Mouse (Mus musculus) B cell, adult 2 months (primary cell): Measurements from ENCODE around the gene Aqp12.

Experiments
- DNase-seq, 2 experiments: peaks; one replicate each; pipeline ENCODE4 v3.0.0; 2022

Aqp12 gene

DNA sequence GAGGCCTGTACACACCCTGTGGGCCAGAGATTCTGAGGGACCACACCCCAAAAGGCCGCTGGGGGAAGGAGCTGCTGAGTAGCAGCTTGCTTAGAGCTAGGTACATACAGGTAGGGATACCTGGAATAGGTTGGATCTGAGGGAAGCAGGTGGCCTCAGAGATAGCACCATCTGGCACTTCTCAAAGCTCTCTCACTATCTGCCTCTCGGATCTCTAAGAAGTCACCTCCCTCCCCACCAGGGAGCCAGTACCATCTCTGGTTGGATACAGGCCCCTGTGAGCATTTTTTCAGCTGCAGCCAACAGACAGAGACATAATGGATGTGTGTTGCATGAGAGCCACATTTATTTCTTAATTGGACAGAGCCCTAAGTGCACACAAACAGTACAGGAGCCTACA, 9.0 kb downstream of the Aqp12 start:
- DNase-seq, result no peak

- DNase-seq, result no peak
Measured at GRCm38 (mm10) chr1:93018716-93019115, 12.6 kb downstream of the Aqp12 start.

GRCm38 (mm10) chr1:93020602-93021001, 14.5 kb downstream of the Aqp12 start:
- no peak for DNase-seq

GRCm38 (mm10) chr1:93026600-93026999, 20.5 kb downstream of the Aqp12 start:
- DNase-seq, result no peak

GRCm38 (mm10) chr1:93029387-93029786, 23.3 kb downstream of the Aqp12 start:
- DNase-seq, result no peak

DNA sequence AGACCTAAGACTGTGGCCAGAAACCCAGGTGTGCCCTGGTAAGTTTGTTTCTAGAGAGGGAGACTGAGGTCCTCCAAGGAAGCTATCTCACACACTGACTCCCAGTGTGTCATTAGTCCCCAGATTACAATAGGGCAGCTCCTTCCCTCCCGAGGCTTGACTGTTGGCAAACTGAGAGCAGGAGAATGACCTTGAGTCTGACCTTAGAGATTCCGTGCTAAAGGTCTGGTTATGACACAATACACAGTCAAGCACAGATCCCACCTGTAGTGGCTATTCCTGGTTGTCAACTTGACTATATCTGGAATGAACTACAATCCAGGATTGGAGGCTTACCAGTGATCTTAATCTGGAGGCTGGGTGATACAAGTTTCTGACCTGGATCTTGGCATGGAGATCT, 23.9 kb downstream of the Aqp12 start:
- DNase-seq, result no peak

DNA sequence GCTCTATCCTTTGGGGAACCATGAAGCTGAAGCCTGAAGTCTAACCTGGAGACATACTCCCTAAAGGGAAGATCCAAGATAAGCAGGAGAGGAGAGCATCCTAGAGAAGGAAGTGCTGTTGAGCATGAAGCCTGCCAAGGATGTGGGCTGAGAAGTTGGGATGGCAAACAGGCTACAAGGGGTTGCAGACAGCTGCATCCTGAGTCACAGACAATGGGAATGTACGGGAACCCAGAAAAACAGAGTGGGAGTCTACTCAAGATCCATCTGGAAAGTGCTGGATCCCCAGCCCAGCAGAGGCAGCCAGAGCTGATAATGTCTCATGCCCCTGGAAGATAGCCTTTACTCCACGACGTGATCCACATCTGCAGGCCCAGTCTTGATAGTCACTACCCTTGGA, 25.1 kb downstream of the Aqp12 start:
- DNase-seq, result no peak

DNA sequence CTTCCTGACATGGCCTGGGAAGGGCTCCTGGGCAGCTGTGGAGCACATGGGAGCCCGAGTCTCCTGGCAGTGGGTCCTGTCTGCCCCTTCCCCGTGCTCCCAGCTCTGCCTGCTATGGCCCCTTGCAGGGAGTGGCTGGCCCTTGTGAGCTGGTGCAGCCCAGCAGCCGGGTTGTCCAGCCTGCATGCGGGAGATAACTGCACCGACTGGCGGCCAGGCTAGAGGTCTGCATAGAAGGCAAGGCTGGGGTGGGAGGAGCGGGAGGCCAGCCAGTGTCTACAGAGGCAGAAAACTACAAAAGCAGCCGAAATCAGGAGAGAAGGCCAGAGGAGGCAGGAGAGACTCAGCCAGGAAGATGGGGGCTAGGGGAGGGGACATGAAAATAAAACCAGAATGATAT, 27.9 kb downstream of the Aqp12 start:
- DNase-seq, result no peak

GRCm38 (mm10) chr1:93035981-93036380, 29.8 kb downstream of the Aqp12 start:
- DNase-seq, result no peak

DNA sequence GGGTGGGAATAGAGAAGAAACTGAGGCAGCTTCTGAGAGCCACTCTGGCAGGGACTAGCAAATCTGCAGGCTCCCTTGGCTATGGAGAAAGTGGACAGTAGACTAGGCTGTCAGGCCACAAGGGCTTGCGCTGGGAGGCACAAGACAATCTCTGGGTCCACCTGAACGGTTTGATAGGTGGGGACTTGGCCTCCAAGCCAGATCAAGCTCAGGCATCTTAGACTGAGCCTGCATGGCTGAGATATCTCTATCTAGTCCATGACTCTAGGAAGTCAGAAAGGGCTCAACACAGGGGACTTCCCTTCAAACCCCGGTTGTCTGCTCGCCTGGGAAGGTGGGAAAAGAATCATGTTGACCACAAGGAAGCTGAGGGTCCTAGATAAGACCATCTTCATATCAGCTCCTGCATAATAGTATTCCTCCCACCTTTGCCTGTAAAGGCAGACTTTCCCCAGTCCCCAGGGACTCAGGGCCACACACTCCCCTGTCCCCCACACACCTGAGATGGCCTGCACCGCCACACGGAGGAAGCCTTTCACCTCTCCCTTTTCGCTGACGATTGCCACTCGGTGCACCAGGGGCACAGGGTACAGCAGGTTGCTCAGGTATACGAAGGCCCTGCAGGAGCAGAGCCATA, 40.1 kb downstream of the Aqp12 start:
- DNase-seq, result no peak

DNA sequence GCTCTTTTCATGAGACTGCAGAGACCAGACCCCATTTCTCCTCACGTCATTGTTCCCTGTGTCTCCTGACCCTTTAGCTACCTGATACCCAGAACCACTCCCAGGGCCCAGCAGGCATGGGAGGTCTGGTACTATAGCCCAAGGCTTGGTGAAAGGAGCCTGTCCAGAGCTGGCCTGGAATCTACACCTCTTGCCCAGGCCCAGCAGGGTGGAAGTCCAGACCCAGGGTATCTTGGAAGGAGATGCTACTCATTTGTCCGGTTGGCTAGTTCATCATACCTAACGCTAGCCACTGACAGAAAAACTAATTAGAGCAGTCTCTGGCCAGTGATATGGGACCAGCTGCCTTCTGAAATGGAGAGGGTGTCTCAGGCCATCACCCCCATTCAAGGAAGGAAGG, 43.9 kb downstream of the Aqp12 start:
- DNase-seq, result no peak

GRCm38 (mm10) chr1:93051124-93051833, 45.1 kb downstream of the Aqp12 start:
- no peak for DNase-seq
